Mouse (Mus musculus): ENCODE data around the gene Hipk2.

GRCm38 (mm10) chr6:38760911-38761706, 114.9 kb downstream of the Hipk2 start:
- TF ChIP-seq CTCF (IDR thresholded peaks at IDR 0.05; ENCODE audit: low read depth), result no peak
- TF ChIP-seq EP300 (optimal IDR thresholded peaks at IDR 0.05), result no peak
